Mouse (Mus musculus) intestine, postnatal 0 days (tissue): ENCODE measurements at regions not wholly inside any gene's neighbourhood (a gene's known extent, or its start where the extent isn't known, plus 50 kb on each side); places are given as distances from the start of the nearest gene placed in this dataset.

ENCODE experiments used
- ATAC-seq: fragments of 200-750 bp; cut with Nextera tagmentation; 2 replicates; pipeline ENCODE4 v1.8.0; 2017; ENCODE audit warnings: mild to moderate bottlenecking, moderate TSS enrichment, moderate library complexity
- H3K27ac ChIP-seq: fragments of 300-500 bp; sonication (generic); 2 replicates; pipeline ENCODE4 v1.5.1; 2014; ENCODE audit warnings: mild to moderate bottlenecking, low read depth, low read length, moderate library complexity
- H3K27me3 ChIP-seq: fragments of 300-500 bp; sonication (generic); replicated peaks from 2 replicates; pipeline ENCODE4 v1.6.1; 2014; ENCODE audit warnings: low read length, mixed read lengths; ENCODE audit not compliant: control insufficient read depth, insufficient read depth
- H3K36me3 ChIP-seq: fragments of 300-500 bp; sonication (generic); 2 replicates; pipeline ENCODE4 v1.6.1; 2014; ENCODE audit warnings: mild to moderate bottlenecking, moderate library complexity; ENCODE audit not compliant: control insufficient read depth, insufficient read depth
- H3K4me1 ChIP-seq: fragments of 300-500 bp; sonication (generic); replicated peaks from 2 replicates; pipeline ENCODE4 v1.6.1; 2014; ENCODE audit warnings: antibody characterized with exemption, low read length, mixed read lengths; ENCODE audit not compliant: control insufficient read depth, insufficient read depth
- H3K4me2 ChIP-seq: fragments of 300-500 bp; sonication (generic); replicated peaks from 2 replicates; pipeline ENCODE4 v1.6.1; 2014; ENCODE audit warnings: low read depth, mild to moderate bottlenecking, moderate library complexity
- H3K4me3 ChIP-seq: fragments of 300-500 bp; sonication (generic); 2 replicates; pipeline ENCODE4 v1.5.1; 2014; ENCODE audit warnings: low read depth, low read length
- H3K9ac ChIP-seq: fragments of 300-500 bp; sonication (generic); 2 replicates; pipeline ENCODE4 v1.6.1; 2014; ENCODE audit warnings: mild to moderate bottlenecking, low read depth, low read length
- H3K9me3 ChIP-seq: fragments of 300-500 bp; sonication (generic); 2 replicates; pipeline ENCODE4 v1.6.1; 2016; ENCODE audit warnings: mixed run types; ENCODE audit not compliant: control insufficient read depth
- CTCF ChIP-seq: sonication (generic); IDR thresholded peaks from 2 replicates; pipeline ENCODE4 v1.5.1; 2016; ENCODE audit warnings: low read depth, mild to moderate bottlenecking, control low read depth, antibody characterized with exemption, moderate library complexity
- WGBS: fragments of 180-500 bp; shearing (Covaris S2); extraction: QIAGEN DNeasy Blood & Tissue Kit; methylation state at CpG from one replicate; pipeline ENCODE4 v1.1.7; 2014; 5-methylcytosine and 5-hydroxymethylcytosine counted together

GRCm38 (mm10) chr12:30729437-30729836, 145.2 kb downstream of the Tmem18 start:
- 82% methylated on average over 6 of the region's 6 CpGs for WGBS
- Histone ChIP-seq H3K4me2 (no peak overlapping the region), H3K27ac (no peak overlapping the region), H3K9ac (no peak overlapping the region), H3K36me3 (no peaks in the 10 kb centered on the region), H3K4me1 (no peaks in the 10 kb centered on the region), H3K9me3 (no peaks in the 10 kb centered on the region), H3K27me3 (no peaks in the 10 kb centered on the region), H3K4me3 (no peak overlapping the region)
- TF ChIP-seq CTCF = no peak
- ATAC-seq = no peak

- no peak overlapping the region for H3K9ac ChIP-seq
- no peaks in the 10 kb centered on the region for H3K4me1 ChIP-seq
- H3K27ac ChIP-seq = no peak overlapping the region
- no peaks in the 10 kb centered on the region for H3K9me3 ChIP-seq
- H3K4me3 ChIP-seq = no peak overlapping the region
- H3K4me2 ChIP-seq = no peak overlapping the region
- no peak for ATAC-seq
- no peak for TF ChIP-seq CTCF
- no peaks in the 10 kb centered on the region for H3K36me3 ChIP-seq
- no peaks in the 10 kb centered on the region for H3K27me3 ChIP-seq
Measured at GRCm38 (mm10) chr12:30767621-30768020, 116.5 kb upstream of the Alkal2 start.

- 88% methylated on average over 2 of the region's 2 CpGs for WGBS
- Histone ChIP-seq H3K9ac (no peak overlapping the region), H3K27me3 (no peaks in the 10 kb centered on the region), H3K4me2 (no peak overlapping the region), H3K36me3 (no peaks in the 10 kb centered on the region), H3K9me3 (no peaks in the 10 kb centered on the region), H3K4me3 (no peak overlapping the region), H3K27ac (no peak overlapping the region), H3K4me1 (no peaks in the 10 kb centered on the region)
- ATAC-seq = no peak
- no peak for TF ChIP-seq CTCF
Measured at GRCm38 (mm10) chr12:30793371-30793770, 90.8 kb upstream of the Alkal2 start.

- Histone ChIP-seq H3K4me1 (no peaks in the 10 kb centered on the region), H3K9me3 (no peaks in the 10 kb centered on the region), H3K27ac (no peak overlapping the region), H3K36me3 (no peaks in the 10 kb centered on the region), H3K4me2 (no peak overlapping the region), H3K4me3 (no peak overlapping the region), H3K27me3 (no peaks in the 10 kb centered on the region), H3K9ac (no peak overlapping the region)
- no peak for TF ChIP-seq CTCF
- ATAC-seq = no peak
- 81% methylated on average over 2 of the region's 2 CpGs for WGBS
Measured at GRCm38 (mm10) chr12:30816096-30816495, 68.0 kb upstream of the Alkal2 start.

- no peaks in the 10 kb centered on the region for H3K27me3 ChIP-seq
- H3K36me3 ChIP-seq = no peaks in the 10 kb centered on the region
- H3K4me3 ChIP-seq = no peak overlapping the region
- H3K27ac ChIP-seq = no peak overlapping the region
- H3K4me1 ChIP-seq = no peaks in the 10 kb centered on the region
- TF ChIP-seq CTCF = no peak
- 88% methylated on average over 3 of the region's 3 CpGs for WGBS
- no peaks in the 10 kb centered on the region for H3K9me3 ChIP-seq
- ATAC-seq = no peak
- no peak overlapping the region for H3K9ac ChIP-seq
- no peak overlapping the region for H3K4me2 ChIP-seq
Measured at GRCm38 (mm10) chr12:30831383-30831782, 52.7 kb upstream of the Alkal2 start.
